Mouse (Mus musculus) kidney, embryonic 14.5 days (tissue): Measurements from ENCODE around the gene Gpbar1. TPM values are rescaled to one million over a fixed set of nuclear protein-coding genes. Genes with fewer than 3 reads are reported as not detected.
"Not testable (repeated sequence)": the region's sequence is repeated elsewhere in the genome, so short reads cannot be mapped to it uniquely, and the experiment has no call there.

Experiments
- ATAC-seq: fragments of 200-750 bp; cut with Nextera tagmentation; 2 replicates; pipeline ENCODE4 v1.8.0; 2017; ENCODE audit warnings: moderate number of reproducible peaks, mild to moderate bottlenecking, moderate TSS enrichment, moderate library complexity; ENCODE audit not compliant: low FRiP score, low TSS enrichment
- H3K27ac ChIP-seq: fragments of 300-500 bp; sonication (generic); 2 replicates; pipeline ENCODE4 v1.5.1; 2014; ENCODE audit warnings: low read depth, mild to moderate bottlenecking, low read length, moderate library complexity, mixed read lengths
- H3K27me3 ChIP-seq: fragments of 300-500 bp; sonication (generic); 2 replicates; pipeline ENCODE4 v1.6.1; 2014; ENCODE audit warnings: mild to moderate bottlenecking, low read length; ENCODE audit not compliant: control insufficient read depth, insufficient read depth
- H3K36me3 ChIP-seq: fragments of 300-500 bp; sonication (generic); 2 replicates; pipeline ENCODE4 v1.6.1; 2014; ENCODE audit warnings: low read length, mixed read lengths; ENCODE audit not compliant: control insufficient read depth, insufficient read depth
- H3K4me1 ChIP-seq: fragments of 300-500 bp; sonication (generic); 2 replicates; pipeline ENCODE4 v1.6.1; 2014; ENCODE audit warnings: low read length, mixed read lengths; ENCODE audit not compliant: control insufficient read depth, insufficient read depth
- H3K4me2 ChIP-seq: fragments of 300-500 bp; sonication (generic); replicated peaks from 2 replicates; pipeline ENCODE4 v1.6.1; 2014; ENCODE audit warnings: low read depth, mild to moderate bottlenecking, low read length
- H3K4me3 ChIP-seq: fragments of 300-500 bp; sonication (generic); 2 replicates; pipeline ENCODE4 v1.5.1; 2014; ENCODE audit warnings: mild to moderate bottlenecking, low read length
- H3K9ac ChIP-seq: fragments of 300-500 bp; sonication (generic); 2 replicates; pipeline ENCODE4 v1.6.1; 2014; ENCODE audit warnings: low read depth, mild to moderate bottlenecking, low read length, moderate library complexity
- H3K9me3 ChIP-seq: fragments of 300-500 bp; sonication (generic); 2 replicates; pipeline ENCODE4 v1.6.1; 2016; ENCODE audit warnings: low read length; ENCODE audit not compliant: control insufficient read depth
- WGBS: fragments of 180-500 bp; shearing (Covaris S2); extraction: QIAGEN DNeasy Blood & Tissue Kit; methylation state at CpG from one replicate; pipeline ENCODE4 v1.1.7; 2014; 5-methylcytosine and 5-hydroxymethylcytosine counted together
- polyA plus RNA-seq: library from polyadenylated mRNA; unstranded; fragments of >200 nt; fragmentation: Nextera tagmentation; extraction: Ambion mirVana; gene quantifications from 2 replicates; pipeline ENCODE4 v1.2.1, GENCODE M21; 2014

The Gpbar1 gene
- polyA plus RNA-seq, 1 experiment from 2014 or later = 3.2 TPM

DNA sequence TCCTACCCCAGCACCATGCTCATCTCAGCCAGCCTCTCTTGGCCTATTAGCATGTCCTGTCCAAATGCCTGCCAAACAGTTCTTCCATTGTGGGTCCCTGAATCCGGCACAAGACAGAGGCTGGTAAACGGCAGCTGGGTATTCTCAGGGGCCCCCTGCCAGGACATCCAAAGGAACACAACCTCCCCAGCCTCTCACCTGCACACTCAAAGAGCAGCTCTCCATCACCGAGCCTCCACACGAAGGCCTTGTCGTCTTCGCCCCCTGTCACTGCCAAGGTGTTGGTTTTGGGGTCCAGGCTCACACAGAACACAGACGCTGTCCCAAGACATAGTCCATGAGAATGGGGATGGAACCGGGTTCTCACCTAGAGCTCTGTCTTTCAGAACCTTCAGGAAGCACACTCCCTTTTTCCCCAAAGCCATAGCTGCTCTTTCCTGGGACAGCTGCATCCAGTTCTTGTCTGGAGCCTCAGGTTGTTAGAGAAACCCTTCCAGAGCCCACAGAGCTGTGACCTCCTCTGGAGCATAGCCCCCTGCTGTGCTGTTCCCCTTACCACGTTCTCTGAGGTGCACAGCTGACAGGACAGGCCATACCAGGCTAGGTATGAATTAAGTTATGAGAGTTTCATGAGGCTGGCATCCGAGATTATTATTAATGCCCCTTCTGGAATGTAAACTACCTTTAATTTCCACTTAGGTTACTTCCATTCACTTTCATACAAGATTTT, 4.7 kb downstream of the Gpbar1 start:
- Histone ChIP-seq H3K27ac (no peak overlapping the region), H3K36me3 (peaks cover 45% of the 10 kb centered on the region), H3K4me2 (no peak overlapping the region), H3K4me3 (no peak overlapping the region), H3K9ac (0 out of 2 replicates have a peak overlapping the region, but pooled peaks have one; percentile 7), H3K4me1 (peaks cover 10% of the 10 kb centered on the region), H3K27me3 (no peaks in the 10 kb centered on the region), H3K9me3 (no peaks in the 10 kb centered on the region)
- WGBS = 92% methylated on average over 10 of the region's 10 CpGs
- ATAC-seq = no peak

DNA sequence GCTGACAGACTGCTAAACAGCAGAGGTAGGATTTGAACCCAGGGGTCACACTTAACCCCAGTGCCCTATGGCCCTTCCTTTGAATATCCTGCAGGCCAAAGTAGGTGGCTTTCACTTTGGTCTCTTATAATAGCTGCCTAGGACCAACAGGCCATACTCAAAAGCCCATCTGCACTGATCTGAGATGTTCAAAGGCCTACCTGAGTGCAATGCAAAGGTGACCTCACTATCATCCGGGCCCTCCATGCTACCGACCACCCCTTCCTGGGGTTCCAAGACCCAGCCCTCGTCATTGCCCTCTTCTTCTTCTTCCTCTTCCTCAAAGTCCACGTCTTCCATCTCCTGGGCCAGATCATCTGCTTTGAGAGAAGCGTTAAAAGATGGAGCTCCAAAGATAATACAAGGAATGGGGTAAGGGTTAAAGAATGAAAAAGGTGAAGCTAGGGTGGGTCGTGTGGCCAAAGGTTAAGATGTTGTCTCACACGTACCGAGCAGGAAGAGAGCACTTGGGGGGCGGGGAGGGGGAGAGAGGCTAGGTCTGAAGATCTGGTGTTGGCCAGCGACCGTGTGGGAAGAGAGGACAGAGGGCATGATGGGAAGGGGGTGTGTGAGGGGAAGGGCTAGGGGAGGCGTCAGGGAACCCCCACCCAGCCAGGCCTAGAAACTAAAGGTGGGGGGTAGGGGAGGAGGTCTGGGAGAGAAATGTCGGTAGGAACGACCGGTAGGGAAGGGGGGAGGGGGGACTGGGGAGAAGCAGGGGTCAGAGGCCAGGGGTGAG, 5.5 kb downstream of the Gpbar1 start:
- Histone ChIP-seq H3K4me1 (peaks cover 9% of the 10 kb centered on the region; the same call in 1 of the 2 replicates), H3K27ac (peak overlapping the region; percentile 67), H3K4me3 (peak overlapping the region; percentile 83), H3K36me3 (peaks cover 50% of the 10 kb centered on the region), H3K27me3 (no peaks in the 10 kb centered on the region), H3K9me3 (no peaks in the 10 kb centered on the region), H3K9ac (peak overlapping the region; percentile 80), H3K4me2 (peak overlapping the region; percentile 88)
- 11% methylated on average over 15 of the region's 15 CpGs for WGBS
- ATAC-seq = peak; percentile 60

DNA sequence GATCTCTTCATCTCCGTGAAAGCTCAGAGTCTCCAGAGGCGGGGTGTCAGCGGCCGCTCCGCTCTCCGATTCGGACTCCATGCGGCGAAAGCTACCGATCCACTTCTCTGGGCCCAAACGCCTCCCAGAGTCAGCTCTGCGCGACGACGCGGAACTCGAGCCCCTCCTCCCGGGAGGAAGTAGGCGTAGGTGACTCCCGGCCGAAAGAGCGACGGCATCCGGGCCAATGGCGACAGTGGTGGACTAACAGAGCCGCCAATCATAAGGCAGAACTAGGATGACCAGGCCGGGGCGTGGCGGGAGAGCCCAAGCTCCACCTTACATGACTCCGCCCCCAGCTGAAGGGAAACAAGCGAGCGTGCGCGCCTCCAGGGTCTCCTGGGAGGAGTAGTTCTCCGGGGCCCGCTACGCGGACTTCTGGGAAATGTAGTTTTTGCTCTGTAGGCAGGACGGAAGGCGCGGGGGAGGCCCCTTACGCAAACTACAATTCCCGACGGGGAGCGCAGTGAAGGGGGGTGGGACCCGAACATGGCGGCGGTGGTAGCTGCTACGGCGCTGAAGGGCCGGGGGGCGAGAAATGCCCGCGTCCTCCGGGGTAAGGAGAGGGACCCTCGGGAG, 6.3 kb downstream of the Gpbar1 start, which contains the start of the genes Aamp and Pnkd:
Aamp (minus strand) TSS at position 196 of the 618 bp plus-strand sequence.
Pnkd (plus strand) TSS at position 388 of the 618 bp plus-strand sequence.
- ATAC-seq = peak; percentile 97

DNA sequence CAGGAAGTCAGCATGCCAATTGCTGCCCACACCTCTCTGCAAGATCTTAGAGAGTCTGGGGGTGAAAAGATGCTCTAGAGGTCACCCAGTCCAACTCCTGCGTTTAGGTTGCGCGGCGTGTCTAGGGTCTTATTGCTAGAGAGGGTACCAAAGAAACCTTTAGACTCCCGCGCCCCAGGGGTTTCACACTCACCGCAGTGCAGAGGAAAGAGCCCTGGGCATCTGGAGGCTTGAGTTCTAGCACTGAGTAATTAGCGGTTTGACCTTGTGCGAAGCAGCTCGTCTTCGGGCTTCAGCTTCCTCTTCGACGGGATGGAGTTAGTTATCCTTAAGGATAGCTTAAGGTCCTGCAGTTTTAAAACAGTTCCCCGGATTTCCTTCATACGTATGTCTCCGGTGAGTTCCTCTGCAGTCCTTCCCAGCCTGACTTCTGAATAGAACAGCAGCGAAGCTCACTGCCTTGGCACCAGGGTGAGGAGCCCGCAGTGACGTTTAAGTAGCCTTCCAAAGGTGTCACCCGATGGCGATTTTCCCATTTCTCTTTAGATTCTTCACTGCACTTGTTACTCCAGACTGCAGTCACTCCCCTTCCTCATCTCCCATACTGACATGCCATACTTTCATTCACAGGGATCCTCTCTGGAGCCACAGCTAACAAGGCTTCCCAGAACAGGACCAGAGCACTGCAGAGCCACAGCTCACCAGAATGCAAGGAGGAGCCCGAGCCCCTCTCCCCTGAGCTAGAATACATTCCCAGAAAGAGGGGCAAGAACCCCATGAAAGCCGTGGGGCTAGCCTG, 7.1 kb downstream of the Gpbar1 start:
- Histone ChIP-seq H3K4me3 (peak overlapping the region; percentile 83), H3K4me2 (peak overlapping the region; percentile 78), H3K4me1 (peaks cover 9% of the 10 kb centered on the region; the same call in 1 of the 2 replicates), H3K9me3 (no peaks in the 10 kb centered on the region), H3K27me3 (no peaks in the 10 kb centered on the region), H3K27ac (no peak overlapping the region), H3K36me3 (peaks cover 47% of the 10 kb centered on the region), H3K9ac (peak overlapping the region; percentile 73)
- WGBS = 4% methylated on average over 23 of the region's 23 CpGs
- no peak for ATAC-seq

More for the DNA sequence above, 6.3 kb downstream of the Gpbar1 start, which contains the start of the genes Aamp and Pnkd:
- Histone ChIP-seq H3K4me1 (peaks cover 9% of the 10 kb centered on the region; the same call in 1 of the 2 replicates), H3K4me3 (peak within 1 kb of the TSS; percentile 83), H3K4me2 (peak within 1 kb of the TSS; percentile 88), H3K27me3 (no peaks in the 10 kb centered on the region), H3K9me3 (no peaks in the 10 kb centered on the region), H3K27ac (peak within 1 kb of the TSS; percentile 67), H3K36me3 (peaks cover 50% of the 10 kb centered on the region), H3K9ac (peak within 1 kb of the TSS; percentile 80)
- WGBS = under 1% methylated on average over 56 of the region's 56 CpGs

DNA sequence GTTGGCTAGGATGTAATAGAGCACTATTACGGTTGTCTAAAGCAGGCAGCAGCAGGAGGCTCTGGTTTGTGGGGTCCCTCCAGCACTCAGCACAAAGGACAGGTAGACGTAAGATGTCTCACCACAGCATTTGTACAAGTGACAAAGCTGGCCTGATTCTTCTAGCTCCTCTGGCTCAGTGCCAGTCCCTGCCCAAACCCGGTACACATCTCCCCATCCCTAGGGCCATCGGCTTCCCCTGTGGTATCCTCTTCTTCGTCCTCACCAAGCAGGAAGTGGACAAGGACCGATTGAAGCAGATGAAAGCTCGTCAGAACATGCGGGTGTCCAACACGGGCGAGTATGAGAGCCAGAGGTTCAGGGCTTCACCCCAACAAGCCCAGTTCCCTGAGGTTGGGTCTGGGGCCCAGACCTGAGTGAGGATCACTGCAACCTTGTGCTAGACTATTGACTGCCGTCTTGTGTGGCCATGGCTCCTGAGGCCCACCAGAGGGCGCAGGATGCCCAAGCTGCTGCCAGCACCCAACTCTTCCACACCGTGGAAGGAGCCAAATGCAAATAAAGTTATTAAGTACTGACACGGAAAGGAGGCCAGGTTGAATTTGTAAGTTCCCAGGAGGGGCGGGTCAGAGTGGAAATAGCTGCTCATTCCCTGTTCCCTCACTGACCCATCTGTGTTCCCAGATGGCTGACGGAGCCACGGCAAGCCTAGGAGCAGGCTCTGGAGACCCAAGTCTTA, 8.7 kb downstream of the Gpbar1 start:
- not testable (repeated sequence) for H3K27ac ChIP-seq, H3K4me3 ChIP-seq, H3K4me2 ChIP-seq, H3K9ac ChIP-seq, H3K4me1 ChIP-seq, H3K9me3 ChIP-seq, ATAC-seq, H3K27me3 ChIP-seq
- WGBS = 62% methylated on average over 15 of the region's 17 CpGs
- peaks cover 43% of the 10 kb centered on the region for H3K36me3 ChIP-seq

DNA sequence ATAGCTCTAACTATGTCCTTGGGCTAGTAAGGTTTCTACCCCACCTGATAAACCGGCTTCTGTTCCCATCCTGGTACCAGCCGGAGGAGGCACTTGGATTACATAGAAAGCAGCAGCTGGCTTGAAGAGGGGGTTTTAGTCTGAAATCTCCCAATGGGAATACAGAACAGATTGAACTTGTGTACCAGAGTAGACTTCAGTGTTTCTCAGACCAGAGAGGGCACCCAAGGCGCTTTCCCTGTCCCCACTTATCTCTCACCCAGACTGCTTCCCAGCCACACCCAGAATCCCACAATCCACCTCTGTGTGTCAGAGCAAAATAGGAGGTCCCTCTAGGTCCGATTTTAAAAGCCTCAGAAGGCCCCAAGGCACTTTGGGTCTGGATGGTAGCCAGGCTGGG, 10.0 kb downstream of the Gpbar1 start:
- no peak overlapping the region for H3K9ac ChIP-seq
- peaks cover 41% of the 10 kb centered on the region; the same call in 1 of the 2 replicates for H3K36me3 ChIP-seq

DNA sequence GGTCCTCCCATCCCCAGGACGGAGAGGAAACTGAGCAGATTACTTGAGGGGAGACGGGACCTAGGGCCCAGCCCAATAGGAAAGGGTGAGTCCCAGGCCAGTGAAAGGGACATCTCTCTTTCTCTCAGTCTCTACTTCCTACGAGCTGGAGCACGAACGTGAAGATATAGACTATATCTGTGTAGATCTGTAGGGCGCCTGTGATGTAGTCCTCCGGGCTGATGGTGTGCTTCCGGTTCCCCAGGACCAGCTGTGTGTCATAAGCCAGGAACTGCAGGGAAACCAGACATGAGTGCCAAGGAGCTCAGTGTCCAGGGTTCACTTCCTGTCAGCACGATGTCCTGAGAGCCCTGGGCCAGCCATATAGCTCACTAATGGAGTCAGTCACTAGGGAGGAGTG, 10.9 kb downstream of the Gpbar1 start:
- Histone ChIP-seq H3K36me3 (peaks cover 46% of the 10 kb centered on the region; the same call in 1 of the 2 replicates), H3K27me3 (no peaks in the 10 kb centered on the region), H3K9me3 (no peaks in the 10 kb centered on the region), H3K4me2 (no peak overlapping the region), H3K4me1 (peaks cover 4% of the 10 kb centered on the region; the same call in 1 of the 2 replicates), H3K9ac (no peak overlapping the region), H3K4me3 (no peak overlapping the region), H3K27ac (no peak overlapping the region)
- ATAC-seq = no peak
- 94% methylated on average over 9 of the region's 9 CpGs for WGBS

More for the DNA sequence above, 10.0 kb downstream of the Gpbar1 start:
- Histone ChIP-seq H3K27ac (no peak overlapping the region), H3K4me3 (no peak overlapping the region), H3K27me3 (no peaks in the 10 kb centered on the region), H3K4me2 (no peak overlapping the region), H3K9me3 (no peaks in the 10 kb centered on the region), H3K4me1 (peaks cover 9% of the 10 kb centered on the region; the same call in 1 of the 2 replicates)
- WGBS = 83% methylated on average over 4 of the region's 4 CpGs
- no peak for ATAC-seq

DNA sequence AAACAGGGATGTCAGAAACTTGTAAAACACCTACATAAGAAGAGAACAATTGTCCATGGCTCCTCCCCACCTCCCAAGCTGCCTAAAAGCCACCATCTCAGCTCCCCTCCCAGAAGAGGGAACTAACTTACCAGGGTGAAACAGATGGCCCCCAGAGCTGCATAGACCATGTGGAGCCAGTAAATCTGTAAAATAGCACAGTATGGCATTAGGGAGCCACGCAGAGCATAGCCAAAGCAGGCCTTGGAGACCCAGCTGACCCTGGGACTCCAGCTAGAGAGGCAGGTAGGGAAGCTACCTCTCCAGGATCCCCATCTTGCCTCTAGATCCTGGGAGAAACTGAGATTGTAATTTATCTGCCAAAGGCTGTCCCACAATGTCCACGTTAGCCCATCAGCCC, 11.4 kb downstream of the Gpbar1 start:
- Histone ChIP-seq H3K4me1 (peaks cover 5% of the 10 kb centered on the region), H3K9ac (no peak overlapping the region), H3K27ac (no peak overlapping the region), H3K27me3 (no peaks in the 10 kb centered on the region), H3K4me2 (no peak overlapping the region), H3K36me3 (peaks cover 47% of the 10 kb centered on the region; the same call in 1 of the 2 replicates), H3K9me3 (no peaks in the 10 kb centered on the region), H3K4me3 (no peak overlapping the region)
- ATAC-seq = no peak
- WGBS = 83% methylated on average over 2 of the region's 2 CpGs
